Mouse (Mus musculus): Measurements from ENCODE around the gene Coq8b.

GRCm38 (mm10) chr7:27219937-27220336, 12.9 kb upstream of the Coq8b start:
- TF ChIP-seq ZNF384 (IDR thresholded peaks at IDR 0.05; ENCODE audit: low read depth, low read length) (no peak), MAFK (IDR thresholded peaks at IDR 0.05; ENCODE audit: insufficient read depth, low read depth, low read length) (no peak), HCFC1 (IDR thresholded peaks at IDR 0.05; ENCODE audit: borderline replicate concordance, insufficient read depth, low read length) (no peak), ZC3H11A (IDR thresholded peaks at IDR 0.05; ENCODE audit: borderline replicate concordance, low read depth, low read length) (no peak), CHD2 (IDR thresholded peaks at IDR 0.05; ENCODE audit: low read depth, low read length) (no peak)

Measured in ES-E14 (cell line).